Mouse (Mus musculus): ENCODE data around the gene Cybrd1.
A peak's percentile ranks its signal among the peaks of the same experiment; 100 is the strongest.

The Cybrd1 gene

GRCm38 (mm10) chr2:71116151-71116550 lies 1.6 kb upstream of the Cybrd1 start:
- Histone ChIP-seq H3K4me1 (replicated peaks; ENCODE audit: low read depth, low read length) (peaks cover 9% of the 10 kb centered on the region; the same call in 1 of the 2 replicates), H3K4me3 (replicated peaks; ENCODE audit: low read length) (no peak overlapping the region), H3K9me3 (ENCODE audit: low read length) (no peaks in the 10 kb centered on the region), H3K27me3 (ENCODE audit: insufficient read depth, low read length) (peaks cover 41% of the 10 kb centered on the region), H3K36me3 (ENCODE audit: insufficient read depth, low read length) (no peaks in the 10 kb centered on the region)
- TF ChIP-seq CTCF (conservative IDR thresholded peaks at IDR 0.05; ENCODE audit: low read length), result peak; percentile 57
- no peak for TF ChIP-seq POU5F1 (IDR thresholded peaks at IDR 0.05; ENCODE audit: borderline replicate concordance, low read length)

- no peak for TF ChIP-seq NANOG (IDR thresholded peaks at IDR 0.05; ENCODE audit: borderline replicate concordance, low read length)
- TF ChIP-seq POU5F1 (IDR thresholded peaks at IDR 0.05; ENCODE audit: borderline replicate concordance, low read length), result no peak
- no peak for TF ChIP-seq CTCF (conservative IDR thresholded peaks at IDR 0.05; ENCODE audit: low read length)
- Histone ChIP-seq H3K4me1 (replicated peaks; ENCODE audit: low read depth, low read length) (peaks cover 21% of the 10 kb centered on the region), H3K9me3 (ENCODE audit: low read length) (no peaks in the 10 kb centered on the region), H3K36me3 (ENCODE audit: insufficient read depth, low read length) (no peaks in the 10 kb centered on the region), H3K4me3 (replicated peaks; ENCODE audit: low read length) (no peak overlapping the region), H3K27me3 (ENCODE audit: insufficient read depth, low read length) (peaks cover 50% of the 10 kb centered on the region)
These were observed 3.1 kb downstream of the Cybrd1 start for GRCm38 (mm10) chr2:71120844-71121243.

- TF ChIP-seq NANOG (IDR thresholded peaks at IDR 0.05; ENCODE audit: borderline replicate concordance, low read length) (no peak), POU5F1 (IDR thresholded peaks at IDR 0.05; ENCODE audit: borderline replicate concordance, low read length) (no peak), CTCF (conservative IDR thresholded peaks at IDR 0.05; ENCODE audit: low read length) (no peak)
- Histone ChIP-seq H3K9me3 (ENCODE audit: low read length) (no peaks in the 10 kb centered on the region), H3K36me3 (ENCODE audit: insufficient read depth, low read length) (no peaks in the 10 kb centered on the region), H3K4me1 (replicated peaks; ENCODE audit: low read depth, low read length) (peaks cover 21% of the 10 kb centered on the region), H3K27me3 (ENCODE audit: insufficient read depth, low read length) (peaks cover 50% of the 10 kb centered on the region), H3K4me3 (replicated peaks; ENCODE audit: low read length) (no peak overlapping the region)
These were observed 3.7 kb downstream of the Cybrd1 start for GRCm38 (mm10) chr2:71121406-71121805.

- no peak overlapping the region for H3K4me3 ChIP-seq (replicated peaks; ENCODE audit: low read length)
- H3K36me3 ChIP-seq (ENCODE audit: insufficient read depth, low read length), result no peaks in the 10 kb centered on the region
- H3K9me3 ChIP-seq (ENCODE audit: low read length), result no peaks in the 10 kb centered on the region
- H3K4me1 ChIP-seq (replicated peaks; ENCODE audit: low read depth, low read length), result peaks cover 19% of the 10 kb centered on the region
- TF ChIP-seq POU5F1 (IDR thresholded peaks at IDR 0.05; ENCODE audit: borderline replicate concordance, low read length) (no peak), NANOG (IDR thresholded peaks at IDR 0.05; ENCODE audit: borderline replicate concordance, low read length) (no peak), CTCF (conservative IDR thresholded peaks at IDR 0.05; ENCODE audit: low read length) (no peak)
- H3K27me3 ChIP-seq (ENCODE audit: insufficient read depth, low read length), result peaks cover 42% of the 10 kb centered on the region
These were observed 4.7 kb downstream of the Cybrd1 start for GRCm38 (mm10) chr2:71122268-71123029.

GRCm38 (mm10) chr2:71123591-71123990 lies 5.9 kb downstream of the Cybrd1 start:
- Histone ChIP-seq H3K4me1 (replicated peaks; ENCODE audit: low read depth, low read length) (peaks cover 17% of the 10 kb centered on the region), H3K27me3 (ENCODE audit: insufficient read depth, low read length) (peaks cover 31% of the 10 kb centered on the region), H3K4me3 (replicated peaks; ENCODE audit: low read length) (no peak overlapping the region), H3K36me3 (ENCODE audit: insufficient read depth, low read length) (no peaks in the 10 kb centered on the region), H3K9me3 (ENCODE audit: low read length) (no peaks in the 10 kb centered on the region)
- TF ChIP-seq CTCF (conservative IDR thresholded peaks at IDR 0.05; ENCODE audit: low read length) (no peak), NANOG (IDR thresholded peaks at IDR 0.05; ENCODE audit: borderline replicate concordance, low read length) (no peak), POU5F1 (IDR thresholded peaks at IDR 0.05; ENCODE audit: borderline replicate concordance, low read length) (no peak)

- no peaks in the 10 kb centered on the region for H3K9me3 ChIP-seq (ENCODE audit: low read length)
- peaks cover 12% of the 10 kb centered on the region for H3K4me1 ChIP-seq (replicated peaks; ENCODE audit: low read depth, low read length)
- H3K36me3 ChIP-seq (ENCODE audit: insufficient read depth, low read length), result no peaks in the 10 kb centered on the region
- TF ChIP-seq CTCF (conservative IDR thresholded peaks at IDR 0.05; ENCODE audit: low read length) (no peak), NANOG (IDR thresholded peaks at IDR 0.05; ENCODE audit: borderline replicate concordance, low read length) (no peak), POU5F1 (IDR thresholded peaks at IDR 0.05; ENCODE audit: borderline replicate concordance, low read length) (no peak)
- no peaks in the 10 kb centered on the region; the same call in 1 of the 2 replicates for H3K27me3 ChIP-seq (ENCODE audit: insufficient read depth, low read length)
- no peak overlapping the region for H3K4me3 ChIP-seq (replicated peaks; ENCODE audit: low read length)
These were observed 10.2 kb downstream of the Cybrd1 start for GRCm38 (mm10) chr2:71127779-71128534.

GRCm38 (mm10) chr2:71130366-71130765 lies 12.6 kb downstream of the Cybrd1 start:
- H3K36me3 ChIP-seq (ENCODE audit: insufficient read depth, low read length), result no peaks in the 10 kb centered on the region
- no peak overlapping the region for H3K4me3 ChIP-seq (replicated peaks; ENCODE audit: low read length)
- H3K27me3 ChIP-seq (ENCODE audit: insufficient read depth, low read length), result no peaks in the 10 kb centered on the region
- TF ChIP-seq POU5F1 (IDR thresholded peaks at IDR 0.05; ENCODE audit: borderline replicate concordance, low read length), result no peak
- no peak for TF ChIP-seq CTCF (conservative IDR thresholded peaks at IDR 0.05; ENCODE audit: low read length)
- no peak for TF ChIP-seq NANOG (IDR thresholded peaks at IDR 0.05; ENCODE audit: borderline replicate concordance, low read length)
- H3K4me1 ChIP-seq (replicated peaks; ENCODE audit: low read depth, low read length), result 0 out of 2 replicates have a peak, but pooled peaks cover 2% of the 10 kb centered on the region
- H3K9me3 ChIP-seq (ENCODE audit: low read length), result no peaks in the 10 kb centered on the region

GRCm38 (mm10) chr2:71131866-71132496 lies 14.3 kb downstream of the Cybrd1 start:
- no peaks in the 10 kb centered on the region for H3K9me3 ChIP-seq (ENCODE audit: low read length)
- H3K4me1 ChIP-seq (replicated peaks; ENCODE audit: low read depth, low read length), result no peaks in the 10 kb centered on the region
- no peak overlapping the region for H3K4me3 ChIP-seq (replicated peaks; ENCODE audit: low read length)
- 0 out of 2 replicates have a peak, but pooled peaks cover 3% of the 10 kb centered on the region for H3K27me3 ChIP-seq (ENCODE audit: insufficient read depth, low read length)
- TF ChIP-seq NANOG (IDR thresholded peaks at IDR 0.05; ENCODE audit: borderline replicate concordance, low read length), result no peak
- no peak for TF ChIP-seq CTCF (conservative IDR thresholded peaks at IDR 0.05; ENCODE audit: low read length)
- TF ChIP-seq POU5F1 (IDR thresholded peaks at IDR 0.05; ENCODE audit: borderline replicate concordance, low read length), result no peak
- H3K36me3 ChIP-seq (ENCODE audit: insufficient read depth, low read length), result no peaks in the 10 kb centered on the region
